Mouse (Mus musculus) heart, postnatal 14 days (tissue): ENCODE data around the gene Tlcd2. TPM values are rescaled to one million over a fixed set of nuclear protein-coding genes. Genes with fewer than 3 reads are reported as not detected.

Experiments
- DNase-seq, 2 experiments: peaks; one replicate each; pipeline ENCODE4 v3.0.0; 2021 to 2022
- intact Hi-C: fragments of 180-260 bp; cut with DNase I; formaldehyde crosslinking; loops from one replicate; pipeline ENCODE4 v1.15.1; 2025
- microRNA-seq, 2 experiments: library from miRNA; unstranded; fragments of <30 nt; microRNA quantifications; one replicate each; pipeline ENCODE4 v1.2.0; 2021 to 2022
- total RNA-seq, 2 experiments: library from RNA; stranded (reverse); gene quantifications; 2 replicates each; pipeline ENCODE4 v1.2.3; 2021

The Tlcd2 gene
- total RNA-seq, 2 experiments from 2014 or later = 11.8 to 11.9 TPM

GRCm38 (mm10) chr11:75510627-75510993 is 49.1 kb downstream of the Tlcd2 start:
- intact Hi-C loops = loop anchor here (2.0 kb wide), 1 partner anchor 110 kb away; no protein-coding TSS in a partner anchor

GRCm38 (mm10) chr11:75511213-75511612 is 49.7 kb downstream of the Tlcd2 start:
- intact Hi-C loops = loop anchor here (2.0 kb wide), 1 partner anchor 110 kb away; no protein-coding TSS in a partner anchor
- peak; percentile 68 to 69 for DNase-seq

More at GRCm38 (mm10) chr11:75510627-75510993, 49.1 kb downstream of the Tlcd2 start:
- peak; percentile 96 to 98 for DNase-seq

GRCm38 (mm10) chr11:75512301-75513018 is 50.9 kb downstream of the Tlcd2 start:
- DNase-seq = no peak
- intact Hi-C loops = no loop called here

GRCm38 (mm10) chr11:75513336-75513735 is 51.8 kb downstream of the Tlcd2 start, which contains the start of gene Scarf1:
Scarf1 (plus strand) TSS chr11:75513540.
- peak; percentile 68 to 71 for DNase-seq
- intact Hi-C loops = no loop called here

- intact Hi-C loops = loop anchor here (2.0 kb wide), 1 partner anchor 14 kb away; no protein-coding TSS in a partner anchor
- no peak for DNase-seq
These were observed 53.7 kb downstream of the Tlcd2 start for GRCm38 (mm10) chr11:75515186-75515585.

GRCm38 (mm10) chr11:75519834-75520633 is 58.5 kb downstream of the Tlcd2 start:
- DNase-seq = no peak
- intact Hi-C loops = no loop called here

Small RNA genes lying within 50 kb of the gene (microRNA-seq; reads per million reads assigned to microRNA genes)
- 8,628 to 40,626 reads per million in 2 experiments for gene Mir22

Other genes with a start within 250 kb of the Tlcd2 start
- gene Rpa1, start 113.4 kb upstream of the Tlcd2 start, total RNA-seq = 10 to 100 TPM; 66.9 to 70.5 TPM
- 1 to 10 TPM; 4.2 to 4.6 TPM for gene Smyd4, start 113.3 kb upstream of the Tlcd2 start, total RNA-seq
- 10 to 100 TPM; 24.8 to 31.9 TPM for gene Serpinf1, start 39.0 kb upstream of the Tlcd2 start, total RNA-seq
- not detected for gene Serpinf2, start 22.1 kb upstream of the Tlcd2 start, total RNA-seq
- gene Wdr81, start 7.0 kb upstream of the Tlcd2 start, total RNA-seq = 10 to 100 TPM in 1 of 2 experiments, 1 to 10 TPM in 1; 9.2 to 10.3 TPM
- 10 to 100 TPM; 84.8 to 93.3 TPM for gene Prpf8, start 25.1 kb downstream of the Tlcd2 start, total RNA-seq
- 10 to 100 TPM; 42.2 to 44.1 TPM for gene Rilp, start 48.4 kb downstream of the Tlcd2 start, total RNA-seq
- 10 to 100 TPM; 15.7 to 16.5 TPM for gene Scarf1, start 51.8 kb downstream of the Tlcd2 start, total RNA-seq
- gene Slc43a2, start 70.0 kb downstream of the Tlcd2 start, total RNA-seq = 10 to 100 TPM; 23.4 to 25.8 TPM
- gene Pitpna, start 126.4 kb downstream of the Tlcd2 start, total RNA-seq = 100 to 1,000 TPM; 124 to 130 TPM
- 10 to 100 TPM; 32.7 to 32.8 TPM for gene Inpp5k, start 169.3 kb downstream of the Tlcd2 start, total RNA-seq
- 100 to 1,000 TPM; 136 to 143 TPM for gene Myo1c, start 188.8 kb downstream of the Tlcd2 start, total RNA-seq
- 10 to 100 TPM; 91.1 to 94.4 TPM for gene Crk, start 217.5 kb downstream of the Tlcd2 start, total RNA-seq